ENCODE assay signal across 10 mouse cellular contexts in genomic region chr5:133991556-133991955, GRCm38 (mm10).
A peak's percentile ranks its signal among the peaks of the same experiment; 100 is the strongest.
DNase-seq lines count a peak whose midpoint lies in the region; ATAC-seq lines count a peak whose summit lies in the region.
"Had no signal": no experiment of that assay in that cellular context is flagged by ENCODE, and none has a peak within 500 bp of the region (broad histone marks: within the 10 kb centered on the region; RNA-seq: fewer than 3 reads in every experiment).

No protein-coding gene starts in this region.

- no peak overlapping the region for H3K4me2 ChIP-seq in forebrain, embryonic 15.5 days (replicated peaks)
- H3K4me2 ChIP-seq: limb, embryonic 15.5 days; stomach, embryonic 15.5 days had no signal

- no peaks in the 10 kb centered on the region for H3K9me3 ChIP-seq in forebrain, embryonic 15.5 days
- H3K9me3 ChIP-seq: limb, embryonic 15.5 days; stomach, embryonic 15.5 days had no signal

- H3K27me3 ChIP-seq in forebrain, embryonic 15.5 days, result no peaks in the 10 kb centered on the region
- H3K27me3 ChIP-seq: limb, embryonic 15.5 days; stomach, embryonic 15.5 days had no signal

- H3K9ac ChIP-seq in forebrain, embryonic 15.5 days (replicated peaks), result no peak overlapping the region
- H3K9ac ChIP-seq: limb, embryonic 15.5 days; stomach, embryonic 15.5 days had no signal

- WGBS in forebrain, embryonic 15.5 days, result 1% methylated on average over 3 of the region's 3 CpGs

- peak; percentile 90 for ATAC-seq in forebrain, embryonic 15.5 days (replicated peaks)

- no peak overlapping the region for H3K4me3 ChIP-seq in forebrain, embryonic 15.5 days
- H3K4me3 ChIP-seq: limb, embryonic 15.5 days; stomach, embryonic 15.5 days had no signal

- peaks cover 12% of the 10 kb centered on the region for H3K4me1 ChIP-seq in forebrain, embryonic 15.5 days
- H3K4me1 ChIP-seq: limb, embryonic 15.5 days; stomach, embryonic 15.5 days had no signal

- H3K36me3 ChIP-seq in forebrain, embryonic 15.5 days, result no peaks in the 10 kb centered on the region
- H3K36me3 ChIP-seq: limb, embryonic 15.5 days; stomach, embryonic 15.5 days had no signal

- peak; percentile 5 for DNase-seq in adrenal gland, adult 2 months
- no peak for DNase-seq in adrenal gland, postnatal 25 days
- peak; percentile 8 to 13 for DNase-seq in left cerebral cortex, postnatal 25 days (ENCODE audit: low spot score in 2 of 2)
- DNase-seq in left cerebral cortex, adult 9 months (ENCODE audit: low spot score in 2 of 2), result no peak
- DNase-seq in layer of hippocampus, postnatal 36 days, result peak; percentile 15 to 48
- DNase-seq in kidney, postnatal 36 days, result no peak
- DNase-seq in thymus, postnatal 14 days, result no peak

- intact Hi-C loops in left cerebral cortex, postnatal 25 days (cut with DNase I), result no loop called here

- peak overlapping the region; percentile 71 for H3K27ac ChIP-seq in forebrain, embryonic 15.5 days (replicated peaks)
- H3K27ac ChIP-seq: limb, embryonic 15.5 days; stomach, embryonic 15.5 days had no signal

Comparison
In these comparisons a context has a peak if more than half of its experiments do, and no peak if none do; other contexts are left out.
1. DNase-seq: peak in adrenal gland, adult 2 months (single experiment), left cerebral cortex, postnatal 25 days (2 of 2) and layer of hippocampus, postnatal 36 days (2 of 2); none in adrenal gland, postnatal 25 days (single experiment), left cerebral cortex, adult 9 months (0 of 2), kidney, postnatal 36 days (0 of 2) and thymus, postnatal 14 days (single experiment).